Mouse (Mus musculus) right cerebral cortex, adult 2 months (tissue): ENCODE data around the gene Aip.
"Not testable (repeated sequence)": the region's sequence is repeated elsewhere in the genome, so short reads cannot be mapped to it uniquely, and the experiment has no call there.

Experiments used
- DNase-seq, 2 experiments: peaks; one replicate each; pipeline ENCODE4 v3.0.0; 2021 to 2022; ENCODE audit warnings: low spot score in 2 of 2

The Aip gene

DNA sequence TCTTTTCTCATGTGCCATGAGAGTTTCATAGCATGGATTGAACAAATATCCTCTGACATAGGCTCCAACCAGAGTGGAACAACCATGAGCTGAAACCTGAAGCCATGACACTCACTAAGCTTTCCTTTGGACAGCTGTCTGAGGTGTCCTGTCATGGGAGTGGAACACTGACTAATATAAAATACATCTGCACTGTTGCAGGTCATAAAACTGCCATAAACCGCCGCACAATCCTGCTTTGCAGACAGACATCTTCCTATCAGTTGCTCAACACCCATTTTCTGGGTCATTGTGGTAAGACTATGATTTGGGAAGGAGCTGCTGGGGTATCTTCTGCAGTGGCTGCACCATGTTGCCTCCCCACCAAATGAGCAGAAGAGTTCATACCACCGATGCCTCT lies 32.9 kb downstream of the Aip start:
- DNase-seq, result no peak

DNA sequence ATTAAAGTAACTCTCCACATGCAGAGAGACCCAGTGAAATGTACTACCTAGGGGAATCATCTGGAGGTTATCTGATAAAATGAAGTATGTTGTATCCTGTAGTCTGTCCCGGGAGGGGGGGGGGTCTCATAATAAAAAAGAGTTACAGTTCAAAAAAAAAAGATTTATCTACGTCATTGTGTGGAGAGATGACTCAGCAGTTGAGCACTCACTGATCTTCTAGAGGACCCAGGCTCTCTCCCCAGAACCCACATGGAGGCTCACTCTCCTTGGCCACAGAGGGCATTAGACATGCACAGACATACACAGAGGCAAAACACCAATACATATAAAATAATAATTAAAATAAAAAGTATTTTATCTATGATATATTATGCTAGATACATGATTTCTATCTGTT lies 34.3 kb downstream of the Aip start:
- DNase-seq, result no peak

GRCm38 (mm10) chr19:4090446-4090845 lies 35.2 kb downstream of the Aip start:
- no peak for DNase-seq

GRCm38 (mm10) chr19:4089128-4089527 lies 36.5 kb downstream of the Aip start:
- DNase-seq, result no peak

DNA sequence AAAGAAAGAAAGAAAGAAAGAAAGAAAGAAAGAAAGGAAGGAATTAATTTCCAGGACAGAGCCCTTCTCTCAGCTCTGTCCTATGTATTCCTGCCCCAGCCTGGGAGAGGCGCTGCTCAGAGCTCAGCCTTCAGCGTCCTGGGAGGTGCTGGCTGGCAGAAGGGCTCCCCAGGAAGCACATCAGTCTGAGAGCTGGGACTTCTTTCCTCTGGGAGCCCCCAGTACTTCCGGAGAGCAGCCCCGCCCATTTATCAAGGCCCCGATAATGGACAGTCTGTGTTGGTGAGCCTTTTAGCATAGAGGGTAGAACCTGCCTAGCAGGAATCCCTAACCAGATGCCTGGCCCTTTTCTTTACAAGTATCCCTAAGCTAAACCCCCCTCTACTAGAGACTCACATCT lies 37.5 kb downstream of the Aip start:
- no peak for DNase-seq

DNA sequence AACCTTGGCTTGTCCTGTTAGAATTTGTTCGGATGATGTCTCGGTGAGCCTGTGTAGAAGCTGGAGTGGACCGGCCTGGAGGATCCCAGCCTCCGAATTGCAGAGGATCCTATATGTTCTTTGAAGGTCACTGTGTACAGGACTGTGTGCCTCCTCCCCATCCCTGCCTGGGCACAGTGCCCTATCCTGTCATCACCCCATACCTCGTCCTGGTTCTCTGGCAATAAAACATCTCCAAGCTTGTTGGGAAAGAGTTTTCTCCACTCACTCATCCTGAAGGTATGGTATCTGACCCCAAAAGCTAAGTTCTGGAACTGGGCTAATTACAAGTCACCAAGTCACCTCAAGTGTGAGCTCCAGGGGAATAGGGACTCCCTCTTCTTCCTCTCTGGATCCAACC lies 38.6 kb downstream of the Aip start:
- no peak for DNase-seq

DNA sequence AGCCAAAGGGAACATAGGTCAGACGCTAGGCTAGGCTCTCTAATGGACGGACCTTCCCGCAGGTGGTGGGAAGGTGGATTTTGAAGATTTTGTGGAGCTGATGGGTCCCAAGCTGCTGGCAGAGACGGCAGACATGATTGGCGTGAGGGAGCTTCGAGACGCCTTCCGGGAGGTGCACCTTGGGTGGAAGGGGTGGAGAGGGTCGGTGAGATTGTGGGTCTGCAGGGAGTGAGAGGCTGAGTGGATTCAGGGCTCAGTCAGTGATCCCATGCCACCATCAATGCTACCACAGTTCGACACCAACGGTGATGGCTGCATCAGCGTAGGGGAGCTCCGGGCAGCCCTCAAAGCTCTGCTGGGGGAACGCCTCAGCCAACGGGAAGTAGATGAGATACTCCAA lies 39.5 kb downstream of the Aip start:
- DNase-seq, result no peak

GRCm38 (mm10) chr19:4084984-4085383 lies 40.7 kb downstream of the Aip start:
- no peak for DNase-seq

GRCm38 (mm10) chr19:4083826-4084225 lies 41.8 kb downstream of the Aip start:
- no peak for DNase-seq

GRCm38 (mm10) chr19:4083316-4083715 lies 42.3 kb downstream of the Aip start:
- DNase-seq, result no peak

GRCm38 (mm10) chr19:4082219-4082965 lies 43.3 kb downstream of the Aip start:
- no peak for DNase-seq

DNA sequence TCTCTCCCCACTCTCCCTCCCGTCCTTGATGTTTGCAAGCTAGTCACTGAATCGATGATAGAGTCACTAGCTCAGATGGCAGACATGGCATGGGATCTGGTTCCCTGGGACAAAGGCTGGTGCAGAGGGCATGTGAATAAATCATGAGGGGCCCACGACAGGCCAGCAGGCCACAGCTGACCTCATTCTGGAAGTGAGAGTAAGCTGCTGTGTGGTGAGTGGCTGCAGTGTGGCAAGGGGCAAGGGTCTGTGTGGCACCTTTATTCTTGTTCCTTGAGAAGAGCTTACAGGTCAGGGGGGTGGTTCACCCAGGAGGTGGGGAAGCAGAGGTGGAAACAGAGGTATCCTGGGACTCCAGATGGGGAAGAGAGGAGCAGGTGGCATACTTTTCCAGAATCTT lies 44.3 kb downstream of the Aip start, which contains the start of gene Cabp2:
TSS of gene Cabp2 (plus strand) at position 185 of the 400 bp plus-strand sequence.
- DNase-seq, result no peak

DNA sequence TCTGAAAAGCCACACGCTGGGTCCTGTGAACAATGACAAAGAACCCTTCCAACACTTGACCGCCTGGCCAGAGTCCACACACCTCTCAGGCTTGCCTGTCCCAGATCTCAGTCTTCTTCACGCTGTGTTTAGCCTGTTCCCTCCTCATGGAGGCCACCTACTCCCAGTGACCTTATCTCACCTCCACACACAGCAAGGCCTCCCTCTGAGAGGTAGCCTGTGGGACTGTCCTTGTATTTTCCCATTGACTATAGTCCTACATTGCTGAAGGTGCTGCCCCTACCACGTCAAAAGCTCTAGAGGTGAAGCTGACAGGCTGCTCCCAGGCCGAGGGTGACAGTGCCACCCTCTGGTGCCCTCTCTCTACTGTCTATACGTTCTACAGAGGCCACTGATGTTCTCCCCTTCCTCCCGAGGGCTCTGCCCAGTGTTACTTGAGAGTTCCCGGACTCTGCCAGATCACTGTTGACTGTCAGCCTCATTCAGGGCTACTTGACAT lies 45.1 kb downstream of the Aip start:
- DNase-seq, result no peak

DNA sequence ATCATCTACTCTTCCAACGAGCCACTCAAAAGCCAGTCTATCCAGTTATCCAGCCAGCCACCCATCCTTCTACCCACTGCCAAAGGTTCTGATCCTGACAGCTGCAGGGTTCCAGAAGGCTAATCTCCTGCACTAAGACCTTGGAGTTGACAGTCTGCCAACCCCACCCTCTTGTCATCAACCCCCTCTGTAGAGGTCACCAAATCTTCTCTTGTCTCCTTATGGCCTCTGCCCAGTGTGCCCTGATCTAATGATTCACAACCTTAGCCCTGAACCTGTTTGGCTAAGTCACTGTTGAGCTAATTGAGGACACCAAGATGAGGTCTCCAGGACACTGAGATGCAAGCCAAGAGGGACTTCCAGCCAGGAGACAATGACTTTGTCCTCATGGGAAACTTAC lies 46.1 kb downstream of the Aip start:
- DNase-seq, result no peak

DNA sequence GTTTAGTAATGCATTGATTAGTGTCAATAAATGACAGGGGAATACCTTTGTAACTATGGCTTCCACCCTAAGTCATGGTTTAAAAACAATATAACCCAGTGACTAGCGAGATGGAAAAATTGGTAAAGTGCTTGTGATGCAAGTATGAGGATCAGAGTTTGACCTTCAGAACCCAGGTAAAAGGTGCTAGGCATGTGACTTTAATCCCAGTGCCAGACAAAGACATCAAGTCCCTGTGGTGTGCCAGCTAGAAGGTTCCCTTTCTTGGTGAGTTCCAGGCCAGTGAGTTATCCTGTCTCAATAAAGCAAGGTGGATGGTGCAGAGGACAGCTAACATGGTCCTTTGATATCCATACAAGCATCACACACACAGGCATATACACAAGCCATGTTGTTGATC lies 50.1 kb downstream of the Aip start:
- no peak for DNase-seq

- no peak for DNase-seq
Measured at GRCm38 (mm10) chr19:4072706-4073424, 52.8 kb downstream of the Aip start.

- DNase-seq, result no peak
Measured at GRCm38 (mm10) chr19:4071406-4071805, 54.3 kb downstream of the Aip start.

DNA sequence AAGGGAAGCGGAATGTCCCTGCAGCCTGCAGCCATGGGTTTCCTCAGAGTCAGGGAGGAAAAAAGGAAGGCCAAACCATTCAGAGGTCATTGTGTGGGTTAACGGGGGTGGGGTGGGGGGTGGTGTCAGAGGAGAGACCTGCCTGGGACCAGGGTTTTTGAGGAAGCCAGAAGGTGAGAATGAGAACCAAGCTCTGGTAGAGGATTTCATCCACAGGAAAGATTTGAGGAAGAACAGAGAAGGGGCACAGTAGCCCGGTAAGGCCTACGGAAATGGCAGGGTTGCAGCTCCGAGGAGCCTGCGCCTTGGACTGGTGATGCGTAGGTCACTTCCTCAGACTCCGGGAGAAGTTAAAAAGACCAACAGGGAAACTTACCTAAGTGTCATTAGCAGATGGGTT lies 54.9 kb downstream of the Aip start:
- DNase-seq, result no peak

- no peak for DNase-seq
Measured at GRCm38 (mm10) chr19:4070311-4070710, 55.3 kb downstream of the Aip start.

GRCm38 (mm10) chr19:4068717-4069410 lies 56.8 kb downstream of the Aip start:
- no peak for DNase-seq

GRCm38 (mm10) chr19:4068242-4068641 lies 57.4 kb downstream of the Aip start:
- DNase-seq, result not testable (repeated sequence)

- no peak for DNase-seq
Measured at GRCm38 (mm10) chr19:4066877-4067276, 58.8 kb downstream of the Aip start.

GRCm38 (mm10) chr19:4066280-4066679 lies 59.4 kb downstream of the Aip start:
- no peak for DNase-seq
